Mouse (Mus musculus) midbrain, embryonic 12.5 days (tissue): ENCODE measurements around the gene Ndufa9. TPM values are rescaled to one million over a fixed set of nuclear protein-coding genes. Genes with fewer than 3 reads are reported as not detected.

Experiments used
- ATAC-seq: fragments of 200-750 bp; cut with Nextera tagmentation; 2 replicates; pipeline ENCODE4 v1.8.0; 2017; ENCODE audit warnings: low read depth, moderate TSS enrichment, moderate library complexity; ENCODE audit not compliant: low FRiP score
- H3K27ac ChIP-seq: fragments of 300-500 bp; sonication (generic); replicated peaks from 2 replicates; pipeline ENCODE4 v1.5.1; 2016; ENCODE audit warnings: mild to moderate bottlenecking
- H3K27me3 ChIP-seq: fragments of 300-500 bp; sonication (generic); 2 replicates; pipeline ENCODE4 v1.6.1; 2016; ENCODE audit warnings: mild to moderate bottlenecking
- H3K36me3 ChIP-seq: fragments of 300-500 bp; sonication (generic); 2 replicates; pipeline ENCODE4 v1.6.1; 2016
- H3K4me1 ChIP-seq: fragments of 300-500 bp; sonication (generic); 2 replicates; pipeline ENCODE4 v1.6.1; 2016
- H3K4me2 ChIP-seq: fragments of 300-500 bp; sonication (generic); replicated peaks from 2 replicates; pipeline ENCODE4 v1.6.1; 2016; ENCODE audit warnings: mild to moderate bottlenecking, moderate library complexity
- H3K4me3 ChIP-seq: fragments of 300-500 bp; sonication (generic); 2 replicates; pipeline ENCODE4 v1.5.1; 2016; ENCODE audit warnings: mild to moderate bottlenecking
- H3K9ac ChIP-seq: fragments of 300-500 bp; sonication (generic); replicated peaks from 2 replicates; pipeline ENCODE4 v1.6.1; 2016; ENCODE audit warnings: mild to moderate bottlenecking, moderate library complexity
- H3K9me3 ChIP-seq: fragments of 300-500 bp; sonication (generic); 2 replicates; pipeline ENCODE4 v1.6.1; 2016; ENCODE audit warnings: mild to moderate bottlenecking
- WGBS: fragments of 180-500 bp; shearing (Covaris S2); methylation state at CpG from one replicate; pipeline ENCODE4 v1.1.7; 2016; 5-methylcytosine and 5-hydroxymethylcytosine counted together
- polyA plus RNA-seq: library from polyadenylated mRNA; unstranded; fragments of >200 nt; fragmentation: Nextera tagmentation; extraction: Ambion mirVana; gene quantifications from 2 replicates; pipeline ENCODE4 v1.2.1, GENCODE M21; 2016

Ndufa9 gene
- polyA plus RNA-seq = 157 and 165 TPM in 2 replicates

DNA sequence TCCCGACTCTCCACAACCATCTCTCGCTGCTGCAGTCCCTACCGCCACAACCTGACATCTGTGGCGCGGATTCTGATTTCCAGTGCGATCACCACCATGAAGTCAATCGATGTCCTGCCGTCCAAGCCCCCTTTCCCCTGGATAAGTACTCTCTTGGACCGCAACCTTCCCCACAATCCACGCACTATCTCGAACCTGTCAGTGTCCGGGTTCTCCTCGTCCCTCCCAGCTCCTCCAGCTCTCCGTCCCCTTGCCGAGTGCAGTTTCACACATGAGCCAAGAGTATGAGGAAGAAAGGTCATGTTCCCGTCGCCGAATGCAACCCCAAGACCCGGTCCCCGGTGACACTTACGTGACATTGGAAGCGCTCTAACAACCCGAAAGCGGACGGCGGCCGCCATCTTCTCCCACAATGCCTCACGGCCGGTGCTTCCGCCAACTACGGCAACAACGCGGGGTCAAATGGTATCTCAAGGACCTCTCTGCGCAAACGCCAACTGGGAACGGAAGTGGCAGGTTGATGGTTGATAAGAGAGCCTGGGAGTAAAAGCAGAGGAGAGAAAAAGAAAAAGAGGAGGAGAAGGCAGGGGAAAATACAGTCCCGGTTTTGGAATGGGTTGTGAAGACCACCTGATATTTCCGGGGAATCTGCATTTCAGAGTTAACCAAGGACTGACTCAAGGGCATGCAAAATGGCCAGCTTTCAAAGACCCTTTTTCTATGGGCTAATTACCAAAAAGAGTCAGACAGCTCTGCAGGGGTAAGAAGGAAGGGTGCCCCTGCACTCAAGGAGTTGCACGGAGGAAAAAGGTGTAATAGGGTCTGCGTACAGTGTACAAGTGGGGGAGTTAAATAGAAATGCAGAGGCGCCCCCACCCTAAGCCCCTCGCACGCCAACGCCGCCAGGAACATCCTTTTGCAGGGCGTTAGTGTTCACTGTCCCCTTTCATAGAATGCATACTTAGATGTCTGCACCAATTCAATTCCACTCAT lies at the start of gene Ndufa9:
Gene Ndufa9, minus strand, starts transcription at position 425 of the 993 bp plus-strand sequence.
- Histone ChIP-seq H3K4me1 (peaks cover 16% of the 10 kb centered on the region), H3K4me2 (peak within 1 kb of the TSS; percentile 84), H3K9ac (peak within 1 kb of the TSS; percentile 77), H3K4me3 (peak within 1 kb of the TSS; percentile 80), H3K9me3 (no peaks in the 10 kb centered on the region), H3K36me3 (peaks cover 6% of the 10 kb centered on the region), H3K27me3 (peaks cover 5% of the 10 kb centered on the region; the same call in 1 of the 2 replicates), H3K27ac (peak within 1 kb of the TSS; percentile 58)
- WGBS = 5% methylated on average over 46 of the region's 46 CpGs
- peak; percentile 89 for ATAC-seq

DNA sequence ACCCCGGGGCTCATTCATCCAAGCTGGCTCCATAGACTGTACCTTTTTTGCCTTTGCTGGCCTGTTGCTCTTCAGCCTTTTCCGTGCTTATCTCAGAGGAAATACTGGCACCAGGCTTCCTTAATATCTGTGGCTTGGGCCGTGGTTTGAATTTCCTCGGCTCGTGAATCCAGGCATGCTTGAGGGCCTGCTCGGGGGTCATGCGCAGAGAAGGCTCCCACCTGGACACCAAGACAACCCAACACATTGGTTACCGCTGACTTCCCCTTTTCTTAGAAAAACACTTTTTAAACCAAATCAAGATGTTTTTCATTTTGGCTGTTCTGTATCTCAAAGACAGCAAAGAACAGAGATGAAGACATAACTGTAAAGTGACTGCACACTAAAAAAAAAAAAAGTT lies 28.2 kb upstream of the Ndufa9 start:
- H3K36me3 ChIP-seq = no peaks in the 10 kb centered on the region

DNA sequence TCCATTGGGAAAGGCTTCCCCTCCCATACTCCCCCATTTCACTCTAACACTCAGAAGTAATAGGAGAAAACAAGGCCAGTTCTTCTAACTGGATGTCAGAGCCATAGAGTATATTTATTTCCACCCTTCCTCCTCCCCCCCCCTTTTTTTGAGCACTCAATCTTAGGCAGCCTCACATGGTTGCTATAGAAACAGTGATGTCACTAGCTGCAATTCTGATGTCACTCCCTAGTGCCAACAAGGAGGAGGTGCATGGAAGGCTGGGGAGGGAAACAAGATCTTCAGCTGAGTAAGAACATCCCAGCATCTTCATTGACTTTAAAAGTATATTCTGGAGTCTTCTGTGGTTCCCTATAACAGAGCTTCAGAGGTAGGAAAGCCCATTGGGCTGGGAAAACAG lies 3.9 kb upstream of the Ndufa9 start, which contains the start of gene Akap3:
Gene Akap3, plus strand, starts transcription at position 218 of the 400 bp plus-strand sequence.
- Histone ChIP-seq H3K27ac (no peak within 1 kb of the TSS), H3K4me2 (no peak within 1 kb of the TSS), H3K4me3 (no peak within 1 kb of the TSS), H3K9ac (no peak within 1 kb of the TSS), H3K4me1 (peaks cover 10% of the 10 kb centered on the region), H3K36me3 (no peaks in the 10 kb centered on the region), H3K27me3 (peaks cover 5% of the 10 kb centered on the region; the same call in 1 of the 2 replicates), H3K9me3 (no peaks in the 10 kb centered on the region)
- ATAC-seq = no peak

More for the DNA sequence above, 28.2 kb upstream of the Ndufa9 start:
- WGBS = 85% methylated on average over 8 of the region's 8 CpGs
- no peak overlapping the region for H3K9ac ChIP-seq
- H3K4me3 ChIP-seq = no peak overlapping the region
- no peaks in the 10 kb centered on the region for H3K27me3 ChIP-seq
- no peak overlapping the region for H3K27ac ChIP-seq
- no peak overlapping the region for H3K4me2 ChIP-seq
- H3K4me1 ChIP-seq = no peaks in the 10 kb centered on the region
- ATAC-seq = no peak
- no peaks in the 10 kb centered on the region for H3K9me3 ChIP-seq

- Histone ChIP-seq H3K4me3 (no peak overlapping the region), H3K27ac (no peak overlapping the region), H3K9ac (no peak overlapping the region), H3K9me3 (no peaks in the 10 kb centered on the region), H3K4me2 (no peak overlapping the region), H3K36me3 (peaks cover 94% of the 10 kb centered on the region), H3K27me3 (no peaks in the 10 kb centered on the region), H3K4me1 (no peaks in the 10 kb centered on the region)
- WGBS = 89% methylated on average over 8 of the region's 8 CpGs
- no peak for ATAC-seq
These were observed 12.3 kb downstream of the Ndufa9 start for GRCm38 (mm10) chr6:126836628-126837027.

DNA sequence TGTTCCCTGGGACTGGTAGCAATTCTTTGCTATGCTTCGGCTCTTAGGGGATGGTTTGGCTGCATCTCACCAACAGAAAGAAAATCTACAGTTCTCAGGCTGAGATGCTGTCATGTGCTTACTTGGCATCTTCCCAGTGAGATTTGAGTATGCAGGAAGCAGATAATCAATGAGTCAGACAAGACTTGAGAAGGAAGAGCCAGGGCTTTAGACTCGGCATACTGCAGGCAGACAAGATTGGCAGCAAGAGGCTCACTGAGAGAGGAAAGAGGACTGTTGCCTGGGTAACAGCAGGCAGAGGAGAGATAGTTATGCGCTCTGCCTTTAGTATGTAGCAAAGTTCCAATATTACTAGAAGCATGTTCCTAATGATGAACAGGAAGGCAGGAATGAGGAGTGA lies 25.8 kb downstream of the Ndufa9 start:
- H3K4me1 ChIP-seq = no peaks in the 10 kb centered on the region
- H3K4me2 ChIP-seq = no peak overlapping the region
- H3K4me3 ChIP-seq = no peak overlapping the region
- no peak for ATAC-seq
- no peak overlapping the region for H3K27ac ChIP-seq
- H3K27me3 ChIP-seq = no peaks in the 10 kb centered on the region
- peaks cover 92% of the 10 kb centered on the region for H3K36me3 ChIP-seq
- H3K9ac ChIP-seq = no peak overlapping the region
- 92% methylated on average over 3 of the region's 3 CpGs for WGBS
- no peaks in the 10 kb centered on the region for H3K9me3 ChIP-seq

DNA sequence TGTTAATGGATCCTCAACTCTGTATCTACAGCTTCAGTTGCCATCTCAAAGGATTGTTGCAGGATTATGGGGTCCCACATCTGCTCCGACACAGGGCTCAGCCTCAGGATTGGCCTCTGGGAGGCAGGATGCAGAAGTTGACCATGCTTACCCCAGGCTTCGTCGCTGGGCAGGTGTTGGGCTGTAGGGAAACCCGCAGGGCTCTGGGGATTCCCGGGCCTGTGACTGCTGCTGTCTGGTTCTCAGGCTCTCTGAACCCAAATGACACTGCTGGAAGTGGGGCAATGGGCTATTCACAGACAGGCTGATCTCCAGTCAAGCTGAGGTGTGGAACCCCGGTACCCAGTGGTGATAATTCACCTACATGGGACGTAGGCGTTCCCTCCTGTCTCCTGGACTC lies 32.6 kb downstream of the Ndufa9 start:
- Histone ChIP-seq H3K27me3 (no peaks in the 10 kb centered on the region), H3K4me2 (no peak overlapping the region), H3K36me3 (peaks cover 27% of the 10 kb centered on the region), H3K27ac (no peak overlapping the region), H3K9me3 (no peaks in the 10 kb centered on the region), H3K4me3 (no peak overlapping the region), H3K4me1 (peaks cover 6% of the 10 kb centered on the region), H3K9ac (no peak overlapping the region)
- WGBS = 88% methylated on average over 8 of the region's 8 CpGs
- no peak for ATAC-seq

GRCm38 (mm10) chr6:126815206-126815750 lies 33.7 kb downstream of the Ndufa9 start:
- H3K9ac ChIP-seq = no peak overlapping the region
- WGBS = 59% methylated on average over 6 of the region's 6 CpGs
- no peaks in the 10 kb centered on the region for H3K27me3 ChIP-seq
- H3K27ac ChIP-seq = no peak overlapping the region
- H3K4me1 ChIP-seq = peaks cover 6% of the 10 kb centered on the region
- peaks cover 17% of the 10 kb centered on the region for H3K36me3 ChIP-seq
- H3K4me2 ChIP-seq = no peak overlapping the region
- no peak overlapping the region for H3K4me3 ChIP-seq
- no peak for ATAC-seq
- no peaks in the 10 kb centered on the region for H3K9me3 ChIP-seq

DNA sequence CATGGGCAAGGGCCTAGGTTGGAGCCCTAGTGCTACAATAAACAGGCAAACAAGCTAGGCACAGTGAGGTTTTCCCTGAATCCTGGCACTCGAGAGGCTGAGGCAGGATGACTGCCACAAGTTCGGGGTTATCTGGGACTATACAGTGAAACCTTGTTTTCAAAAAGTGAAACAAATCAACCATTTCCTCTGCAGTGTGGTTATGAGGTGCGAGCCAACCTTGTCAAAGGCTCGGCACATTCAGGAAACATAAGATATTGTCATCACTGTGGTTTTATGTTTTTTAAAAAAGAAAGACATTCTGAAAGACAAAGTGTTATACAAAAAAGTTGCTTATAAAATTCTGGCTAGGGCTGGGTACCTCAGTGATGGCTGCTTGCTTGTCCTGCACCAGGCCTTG lies 37.5 kb downstream of the Ndufa9 start:
- H3K4me3 ChIP-seq = no peak overlapping the region
- H3K4me1 ChIP-seq = peaks cover 6% of the 10 kb centered on the region
- H3K9me3 ChIP-seq = no peaks in the 10 kb centered on the region
- H3K36me3 ChIP-seq = no peaks in the 10 kb centered on the region
- WGBS = 86% methylated on average over 4 of the region's 4 CpGs
- H3K9ac ChIP-seq = no peak overlapping the region
- no peak overlapping the region for H3K27ac ChIP-seq
- no peaks in the 10 kb centered on the region for H3K27me3 ChIP-seq
- no peak for ATAC-seq
- H3K4me2 ChIP-seq = no peak overlapping the region

DNA sequence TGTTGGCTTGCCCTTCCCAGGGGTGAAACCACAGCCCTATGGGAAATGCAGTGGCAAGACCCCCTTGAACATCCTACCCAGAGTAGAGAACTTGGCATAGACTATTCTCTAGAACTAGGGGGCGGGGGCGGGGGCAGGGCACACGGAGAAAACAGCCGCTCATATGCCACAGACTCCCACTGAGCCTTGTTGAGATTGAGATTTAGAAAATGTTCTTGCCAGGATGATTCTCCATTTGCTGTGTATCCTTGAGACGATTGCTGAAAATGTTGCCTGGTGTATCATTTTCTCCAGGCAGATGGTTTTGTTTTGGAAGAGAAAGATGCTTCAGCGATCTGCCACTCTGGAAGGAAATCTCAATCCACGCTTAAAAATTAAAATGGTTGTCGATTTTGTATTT lies 40.4 kb downstream of the Ndufa9 start:
- Histone ChIP-seq H3K36me3 (no peaks in the 10 kb centered on the region), H3K27ac (no peak overlapping the region), H3K9me3 (no peaks in the 10 kb centered on the region), H3K4me3 (no peak overlapping the region), H3K4me1 (no peaks in the 10 kb centered on the region), H3K27me3 (no peaks in the 10 kb centered on the region), H3K4me2 (no peak overlapping the region), H3K9ac (no peak overlapping the region)
- WGBS = 86% methylated on average over 8 of the region's 8 CpGs
- no peak for ATAC-seq

DNA sequence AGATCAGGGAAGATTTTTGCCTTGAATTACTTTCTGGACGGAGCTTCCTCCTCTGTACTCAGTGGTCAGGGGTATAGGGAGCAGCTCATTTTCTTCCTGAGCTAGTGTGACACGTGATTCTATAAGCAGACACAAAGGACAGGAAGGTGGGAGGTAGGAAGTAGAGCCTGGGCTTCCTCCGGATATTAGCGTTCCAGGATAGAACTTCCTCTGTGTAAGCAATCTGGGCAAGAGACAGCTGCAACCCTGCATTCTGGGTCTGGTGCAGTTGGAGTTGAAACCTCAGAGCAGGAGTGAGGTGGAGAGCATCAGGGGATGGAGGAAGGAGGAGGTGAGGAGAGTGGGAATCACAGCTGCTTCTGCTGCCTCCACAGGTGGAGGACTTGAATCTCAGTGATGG lies 40.8 kb downstream of the Ndufa9 start:
- H3K9ac ChIP-seq = no peak overlapping the region
- H3K4me3 ChIP-seq = no peak overlapping the region
- H3K4me2 ChIP-seq = no peak overlapping the region
- ATAC-seq = no peak
- H3K4me1 ChIP-seq = no peaks in the 10 kb centered on the region
- no peaks in the 10 kb centered on the region for H3K36me3 ChIP-seq
- H3K27me3 ChIP-seq = no peaks in the 10 kb centered on the region
- WGBS = 74% methylated on average over 4 of the region's 4 CpGs
- no peaks in the 10 kb centered on the region for H3K9me3 ChIP-seq
- H3K27ac ChIP-seq = no peak overlapping the region

DNA sequence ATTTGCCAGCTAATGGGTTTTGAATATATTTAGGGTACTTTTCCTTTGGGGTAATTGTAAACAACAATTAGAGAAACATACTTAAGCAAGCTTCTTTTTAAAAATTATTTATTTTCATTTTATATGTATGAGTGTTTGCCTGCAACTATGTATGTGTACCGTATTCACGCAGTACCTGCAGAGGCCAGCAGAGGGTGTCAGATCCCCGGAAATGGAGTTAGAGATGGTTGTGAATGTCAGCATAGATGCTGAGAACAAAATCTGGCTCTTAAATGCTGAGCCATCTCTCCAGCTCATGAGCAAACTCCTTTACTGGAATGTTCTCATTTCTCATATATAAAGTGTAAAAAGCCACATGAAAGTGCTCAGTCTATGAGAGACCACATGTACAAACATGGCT lies 42.2 kb downstream of the Ndufa9 start:
- whole genome bisulfite sequencing = 88% methylated on average over 3 of the region's 3 CpGs
- Histone ChIP-seq H3K4me3 (no peak overlapping the region), H3K9me3 (no peaks in the 10 kb centered on the region), H3K27me3 (no peaks in the 10 kb centered on the region), H3K4me2 (no peak overlapping the region), H3K4me1 (0 out of 2 replicates have a peak, but pooled peaks cover 2% of the 10 kb centered on the region), H3K36me3 (no peaks in the 10 kb centered on the region), H3K27ac (no peak overlapping the region), H3K9ac (no peak overlapping the region)
- ATAC-seq = no peak

DNA sequence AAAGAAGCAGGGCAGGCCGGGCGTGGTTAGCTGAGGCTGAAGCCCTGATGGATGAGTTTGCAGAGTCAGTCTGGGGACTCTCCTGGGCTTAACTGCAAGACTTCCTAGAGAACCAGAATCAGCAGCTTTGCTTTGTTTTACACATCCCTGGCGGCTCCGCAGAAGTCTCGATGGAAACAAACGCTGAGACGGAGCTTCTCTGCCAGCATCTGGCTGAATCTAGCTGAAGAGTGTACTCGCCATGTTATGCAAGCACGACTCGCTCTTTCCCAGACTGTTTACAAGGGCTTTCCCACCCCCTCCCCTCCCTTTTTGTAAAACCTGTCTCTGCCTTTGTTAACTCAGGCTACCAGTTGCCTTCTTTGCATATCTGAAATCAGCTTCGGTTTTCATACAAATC lies 46.0 kb downstream of the Ndufa9 start:
- 28% methylated on average over 11 of the region's 11 CpGs for WGBS
- Histone ChIP-seq H3K9me3 (no peaks in the 10 kb centered on the region), H3K9ac (no peak overlapping the region), H3K27me3 (no peaks in the 10 kb centered on the region), H3K27ac (no peak overlapping the region), H3K4me3 (no peak overlapping the region), H3K36me3 (no peaks in the 10 kb centered on the region), H3K4me1 (0 out of 2 replicates have a peak, but pooled peaks cover 2% of the 10 kb centered on the region), H3K4me2 (no peak overlapping the region)
- ATAC-seq = no peak
